Mouse (Mus musculus): ENCODE results near the gene Elob. TPM values are rescaled to one million over a fixed set of nuclear protein-coding genes. Genes with fewer than 3 reads are reported as not detected.

Gene Elob
- polyA plus RNA-seq, 1 experiment from 2014 or later, result 1,222 TPM

DNA sequence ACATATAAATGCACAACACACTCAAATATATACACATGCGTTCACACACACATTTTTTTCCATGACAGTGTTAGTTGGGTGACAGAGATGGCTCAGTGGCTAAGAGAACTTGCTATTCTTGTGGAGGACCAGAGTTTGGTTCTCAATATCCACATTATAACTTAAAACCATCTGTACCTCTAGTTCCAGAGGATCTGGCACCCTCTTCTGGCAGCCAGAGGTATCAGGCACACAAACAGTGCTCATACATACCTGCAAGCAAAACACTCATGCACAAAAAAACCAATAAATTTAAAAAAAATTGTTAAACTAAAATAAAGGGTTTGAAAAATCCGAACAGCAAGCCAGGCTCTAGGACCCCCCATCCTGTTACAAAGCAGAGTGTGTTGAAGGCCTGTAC, 21.1 kb upstream of the Elob start:
- no peaks in the 10 kb centered on the region for H3K27me3 ChIP-seq (ENCODE audit: insufficient read depth, poor library complexity, severe bottlenecking)
- H3K9me3 ChIP-seq, result no peaks in the 10 kb centered on the region
- H3K36me3 ChIP-seq, result no peaks in the 10 kb centered on the region
- no peak overlapping the region for H3K4me3 ChIP-seq
- no peak overlapping the region for H3K27ac ChIP-seq
- DNase-seq (ENCODE audit: low spot score), result no peak
- H3K4me1 ChIP-seq (replicated peaks), result no peaks in the 10 kb centered on the region
- 63% methylated on average over 2 of the region's 2 CpGs for WGBS

DNA sequence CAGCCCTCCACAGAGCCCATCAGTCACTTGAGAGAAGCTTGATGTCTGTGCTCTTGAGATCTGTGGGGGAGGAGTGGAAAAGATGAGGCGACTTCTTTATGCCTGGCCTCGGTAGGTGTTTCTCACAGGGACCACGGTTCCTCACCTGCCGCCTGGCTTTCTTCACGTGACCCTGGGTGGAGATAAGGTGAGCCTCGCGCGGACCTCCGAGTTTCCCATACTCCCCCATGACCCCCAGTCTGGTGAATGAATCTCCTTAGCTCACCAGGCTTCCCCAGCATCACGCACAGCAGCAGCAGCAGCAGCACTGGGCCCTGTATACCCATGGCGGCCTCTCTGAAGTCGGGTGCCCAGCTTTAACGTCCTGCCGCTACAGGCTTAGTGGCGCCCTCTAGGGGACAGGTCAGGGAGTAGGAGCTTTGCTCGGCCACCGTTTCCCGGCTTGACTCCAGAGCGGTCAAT, 14.9 kb upstream of the Elob start, which contains the start of the genes Prss32 and Prss41:
Gene Prss32, plus strand, starts transcription at position 44 of the 462 bp plus-strand sequence.
Gene Prss41, minus strand, starts transcription at position 361 of the 462 bp plus-strand sequence.
- 20% methylated on average over 19 of the region's 19 CpGs for WGBS
- Histone ChIP-seq H3K36me3 (no peaks in the 10 kb centered on the region), H3K9me3 (no peaks in the 10 kb centered on the region)

DNA sequence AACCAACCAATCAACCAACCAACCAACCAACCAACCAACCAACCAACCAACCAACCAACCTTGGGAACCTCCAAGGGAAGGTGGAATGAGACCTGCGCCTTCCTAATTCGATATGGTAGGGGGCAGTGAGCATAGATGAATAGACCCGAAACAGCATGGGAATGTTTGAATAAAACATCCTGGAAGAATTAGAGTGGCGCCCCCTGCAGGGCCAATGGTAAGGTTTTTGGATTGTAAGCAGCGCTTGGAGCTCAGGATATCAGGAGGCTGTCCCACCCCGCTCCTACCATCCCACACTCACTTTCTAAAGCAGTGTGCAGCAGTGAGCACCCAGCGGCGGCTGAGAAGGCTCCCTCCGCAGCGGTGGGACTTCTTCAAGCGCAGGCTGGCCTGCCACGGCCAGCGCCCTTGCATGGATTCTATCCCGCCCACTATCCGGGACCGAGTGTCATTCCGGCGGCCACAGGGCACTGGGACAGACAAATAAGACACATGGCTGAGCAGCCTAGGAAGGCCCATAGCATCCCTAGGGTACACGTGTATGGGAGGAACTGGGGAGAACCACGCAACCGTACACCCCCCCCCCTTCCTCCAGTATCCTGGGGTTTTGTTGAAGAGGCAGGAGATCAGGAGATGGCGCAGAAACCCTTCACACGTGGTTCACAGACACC, 14.3 kb upstream of the Elob start:
- Histone ChIP-seq H3K36me3 (no peaks in the 10 kb centered on the region), H3K4me3 (peak overlapping the region; percentile 45), H3K4me1 (replicated peaks) (peaks cover 11% of the 10 kb centered on the region; the same call in 1 of the 2 replicates), H3K27me3 (ENCODE audit: insufficient read depth, poor library complexity, severe bottlenecking) (peaks cover 15% of the 10 kb centered on the region), H3K27ac (peak overlapping the region; percentile 23; the same call in 1 of the 2 replicates), H3K9me3 (no peaks in the 10 kb centered on the region)
- WGBS, result 38% methylated on average over 23 of the region's 23 CpGs
- DNase-seq (ENCODE audit: low spot score), result no peak

More for the DNA sequence above, 14.9 kb upstream of the Elob start, which contains the start of the genes Prss32 and Prss41:
- DNase-seq (ENCODE audit: low spot score), result peak; percentile 65
- Histone ChIP-seq H3K4me1 (replicated peaks) (peaks cover 11% of the 10 kb centered on the region; the same call in 1 of the 2 replicates), H3K27me3 (ENCODE audit: insufficient read depth, poor library complexity, severe bottlenecking) (peaks cover 15% of the 10 kb centered on the region), H3K4me3 (peak within 1 kb of the TSS; percentile 45), H3K27ac (peak within 1 kb of the TSS; percentile 23; the same call in 1 of the 2 replicates)

DNA sequence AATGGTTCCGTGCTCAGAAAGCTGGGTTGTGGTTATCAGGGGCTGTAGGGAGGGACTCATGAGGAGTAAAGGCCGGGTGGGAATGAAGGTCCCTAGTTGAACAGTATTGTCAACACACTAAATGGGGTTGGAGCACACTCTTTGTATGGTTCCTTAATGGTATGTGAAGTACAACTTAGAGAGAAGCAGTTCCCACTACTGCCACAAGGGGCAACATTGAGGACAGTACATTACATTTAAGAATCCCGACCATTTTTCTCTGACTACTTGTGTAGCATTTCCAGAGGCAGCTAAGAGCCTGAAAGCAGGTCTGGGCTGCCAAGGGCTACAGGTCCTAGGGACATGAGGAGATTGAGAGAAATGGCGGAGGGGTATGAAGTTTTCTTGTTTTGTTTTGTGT, 12.2 kb upstream of the Elob start:
- Histone ChIP-seq H3K36me3 (no peaks in the 10 kb centered on the region), H3K4me1 (replicated peaks) (peaks cover 11% of the 10 kb centered on the region; the same call in 1 of the 2 replicates), H3K27me3 (ENCODE audit: insufficient read depth, poor library complexity, severe bottlenecking) (peaks cover 15% of the 10 kb centered on the region), H3K4me3 (no peak overlapping the region), H3K9me3 (no peaks in the 10 kb centered on the region), H3K27ac (no peak overlapping the region)
- peak; percentile 56 for DNase-seq (ENCODE audit: low spot score)
- 32% methylated on average over 4 of the region's 4 CpGs for WGBS

DNA sequence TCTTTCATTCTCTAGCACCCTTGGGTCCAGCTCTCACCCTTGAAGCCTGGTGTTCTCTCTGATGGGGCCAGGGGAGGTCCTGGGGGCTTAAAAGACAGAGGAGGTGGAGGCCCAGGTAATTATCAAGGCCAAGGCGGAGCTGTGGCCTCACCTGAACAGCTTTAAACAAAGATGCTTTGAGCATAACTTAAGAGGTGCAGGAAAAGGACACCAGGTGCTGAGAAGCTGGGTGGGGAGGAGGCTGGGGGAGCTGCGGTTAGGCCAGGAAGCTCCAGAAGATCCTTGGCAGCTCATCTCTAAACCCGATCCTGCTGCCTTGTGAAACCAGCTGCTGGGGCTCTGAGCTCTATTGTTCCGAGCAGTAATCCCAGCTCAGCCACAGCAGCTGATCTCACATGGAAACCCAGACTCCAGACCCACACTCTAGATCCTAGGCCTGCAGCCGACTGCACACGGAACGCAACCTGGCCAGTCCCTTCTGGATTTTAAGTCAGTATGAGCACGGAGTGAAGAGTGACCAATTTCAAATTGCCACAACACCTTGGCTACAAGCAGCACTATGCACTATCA, 7.2 kb upstream of the Elob start, which contains the start of gene Prss33:
Gene Prss33, minus strand, starts transcription at position 51 of the 570 bp plus-strand sequence.
- 75% methylated on average over 8 of the region's 8 CpGs for WGBS
- no peak within 1 kb of the TSS for H3K4me3 ChIP-seq
- H3K36me3 ChIP-seq, result no peaks in the 10 kb centered on the region
- H3K27ac ChIP-seq, result no peak within 1 kb of the TSS
- H3K9me3 ChIP-seq, result no peaks in the 10 kb centered on the region
- no peaks in the 10 kb centered on the region for H3K4me1 ChIP-seq (replicated peaks)
- peaks cover 41% of the 10 kb centered on the region for H3K27me3 ChIP-seq (ENCODE audit: insufficient read depth, poor library complexity, severe bottlenecking)
- no peak for DNase-seq (ENCODE audit: low spot score)

DNA sequence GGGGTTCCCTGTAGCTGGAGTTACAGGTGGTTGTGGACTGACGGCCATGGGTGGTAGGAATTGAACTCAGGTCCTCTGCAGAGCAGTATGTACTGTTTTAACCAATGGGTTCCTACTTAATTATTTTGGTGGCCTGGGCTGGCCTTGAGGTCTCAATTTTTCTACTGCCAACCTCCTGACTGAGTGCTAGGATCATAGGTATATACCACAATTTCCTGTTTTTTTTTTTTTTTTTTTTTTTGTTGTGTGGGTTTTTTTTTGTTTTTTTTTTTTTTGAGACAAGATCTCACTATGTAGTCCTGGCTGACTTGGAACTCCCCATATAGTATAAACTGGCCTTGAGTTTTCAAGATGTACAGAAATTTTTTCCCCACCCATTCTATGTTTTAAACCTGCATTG, 2.3 kb upstream of the Elob start:
- Histone ChIP-seq H3K4me1 (replicated peaks) (peaks cover 19% of the 10 kb centered on the region), H3K36me3 (peaks cover 12% of the 10 kb centered on the region), H3K27ac (no peak overlapping the region), H3K27me3 (ENCODE audit: insufficient read depth, poor library complexity, severe bottlenecking) (peaks cover 50% of the 10 kb centered on the region), H3K9me3 (no peaks in the 10 kb centered on the region), H3K4me3 (no peak overlapping the region)
- DNase-seq (ENCODE audit: low spot score), result no peak
- 98% methylated on average over 1 of the region's 1 CpGs for WGBS

DNA sequence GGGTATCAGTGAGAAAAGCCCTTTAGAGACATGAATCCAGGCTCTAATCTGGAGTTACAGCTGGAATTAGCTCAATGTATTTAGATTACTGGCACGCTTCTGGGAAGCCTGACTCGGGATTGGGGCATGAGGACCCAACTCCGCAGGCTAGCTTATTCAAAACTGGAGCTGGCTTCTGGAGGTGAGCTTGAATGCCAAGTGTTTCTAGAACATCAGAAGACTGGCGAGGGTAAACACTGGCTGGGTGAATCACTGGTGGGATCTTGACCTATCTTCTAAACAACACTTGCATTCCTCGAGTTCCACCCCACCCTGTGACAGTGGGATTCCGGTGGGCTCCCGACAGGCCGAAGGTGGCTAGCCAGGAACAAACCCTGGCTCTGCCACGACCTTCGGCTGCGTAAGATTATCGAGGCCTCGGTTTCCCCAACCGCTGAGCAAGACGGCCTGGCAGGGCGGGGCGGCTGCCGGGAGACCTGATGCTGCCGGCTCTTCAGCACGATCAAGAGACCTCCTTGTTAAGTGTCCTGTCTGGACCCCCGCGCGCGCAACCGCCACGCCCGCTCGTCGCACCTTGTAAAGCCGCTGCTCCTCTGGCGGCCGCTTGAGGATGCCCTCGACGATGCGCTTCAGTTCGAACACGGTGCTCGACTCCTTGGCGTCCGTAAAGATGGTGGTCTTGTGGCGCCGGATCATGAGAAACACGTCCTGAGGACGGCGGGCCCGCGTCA, 500 bp downstream of the Elob start:
- Histone ChIP-seq H3K4me1 (replicated peaks) (peaks cover 19% of the 10 kb centered on the region), H3K9me3 (no peaks in the 10 kb centered on the region), H3K36me3 (peaks cover 40% of the 10 kb centered on the region), H3K27me3 (ENCODE audit: insufficient read depth, poor library complexity, severe bottlenecking) (peaks cover 30% of the 10 kb centered on the region), H3K27ac (peak overlapping the region; percentile 93), H3K4me3 (peak overlapping the region; percentile 91)
- under 1% methylated on average over 47 of the region's 47 CpGs for WGBS
- DNase-seq (ENCODE audit: low spot score), result no peak

DNA sequence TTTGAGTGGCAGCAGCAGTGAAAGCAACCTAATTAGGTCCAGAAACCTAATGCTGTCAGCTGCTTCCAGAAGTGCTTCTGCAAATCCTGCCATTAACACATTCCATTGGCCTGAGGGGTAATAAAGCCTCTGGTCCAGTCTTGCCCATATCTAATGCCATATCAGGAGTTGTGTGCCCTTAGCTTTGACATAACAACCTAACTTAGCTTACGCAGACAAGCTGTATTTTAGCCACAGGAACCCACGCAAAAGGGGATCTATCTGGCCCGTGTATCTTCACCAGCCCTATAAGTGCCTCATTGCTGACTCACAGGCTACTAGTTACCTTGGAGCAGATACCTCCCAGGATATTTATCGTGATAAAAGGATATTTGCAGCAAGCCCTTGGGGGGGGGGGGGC, 3.3 kb downstream of the Elob start:
- Histone ChIP-seq H3K9me3 (0 out of 2 replicates have a peak, but pooled peaks cover 3% of the 10 kb centered on the region), H3K4me1 (replicated peaks) (peaks cover 19% of the 10 kb centered on the region), H3K4me3 (no peak overlapping the region), H3K27ac (no peak overlapping the region), H3K36me3 (peaks cover 68% of the 10 kb centered on the region), H3K27me3 (ENCODE audit: insufficient read depth, poor library complexity, severe bottlenecking) (0 out of 2 replicates have a peak, but pooled peaks cover 4% of the 10 kb centered on the region)
- DNase-seq (ENCODE audit: low spot score), result no peak
- WGBS, result 95% methylated on average over 4 of the region's 4 CpGs

DNA sequence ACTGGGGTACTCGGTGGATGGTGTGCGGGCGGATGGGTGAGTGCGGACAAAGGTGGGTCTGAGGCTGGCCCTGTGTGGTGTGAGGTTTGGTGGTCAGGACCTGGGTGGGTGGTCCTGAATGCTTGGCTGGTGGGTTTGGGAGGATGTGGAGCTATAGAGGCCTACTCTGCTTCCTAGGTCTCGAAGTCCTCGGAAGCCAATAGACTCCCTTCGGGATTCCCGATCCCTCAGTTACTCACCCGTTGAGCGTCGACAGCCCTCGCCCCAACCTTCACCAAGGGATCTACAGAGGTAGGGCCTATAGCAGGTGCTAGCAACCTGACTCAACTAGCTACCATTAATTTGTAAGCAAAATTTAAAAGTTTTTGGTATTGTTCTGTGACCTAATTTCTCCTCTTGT, 5.3 kb downstream of the Elob start:
- H3K27ac ChIP-seq, result no peak overlapping the region
- no peak overlapping the region for H3K4me3 ChIP-seq
- no peaks in the 10 kb centered on the region for H3K27me3 ChIP-seq (ENCODE audit: insufficient read depth, poor library complexity, severe bottlenecking)
- DNase-seq (ENCODE audit: low spot score), result no peak
- H3K36me3 ChIP-seq, result peaks cover 88% of the 10 kb centered on the region
- H3K4me1 ChIP-seq (replicated peaks), result peaks cover 19% of the 10 kb centered on the region
- WGBS, result 92% methylated on average over 12 of the region's 12 CpGs
- H3K9me3 ChIP-seq, result peaks cover 16% of the 10 kb centered on the region

DNA sequence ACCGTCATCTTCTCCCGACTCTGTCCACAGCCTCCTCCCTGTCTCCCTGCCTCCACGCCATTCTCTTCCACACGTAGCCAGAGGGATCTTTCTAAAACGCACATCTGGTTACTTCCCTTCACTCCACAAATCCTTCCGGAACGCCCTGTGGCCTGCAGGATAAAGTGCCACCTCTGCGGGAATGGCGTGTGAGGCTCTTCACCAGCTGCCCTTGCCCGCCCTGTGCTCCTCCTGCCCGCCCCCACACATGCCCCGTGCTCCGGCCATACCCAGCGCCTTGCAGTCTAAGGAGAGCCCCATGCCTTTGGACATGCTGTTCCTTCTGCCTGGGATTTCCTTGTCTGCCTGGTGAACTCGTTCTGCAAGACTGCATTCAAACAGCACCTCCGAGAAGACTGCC, 5.9 kb downstream of the Elob start:
- 89% methylated on average over 16 of the region's 16 CpGs for WGBS
- H3K27me3 ChIP-seq (ENCODE audit: insufficient read depth, poor library complexity, severe bottlenecking), result no peaks in the 10 kb centered on the region
- peaks cover 22% of the 10 kb centered on the region for H3K9me3 ChIP-seq
- H3K27ac ChIP-seq, result no peak overlapping the region
- peaks cover 14% of the 10 kb centered on the region for H3K4me1 ChIP-seq (replicated peaks)
- DNase-seq (ENCODE audit: low spot score), result no peak
- H3K4me3 ChIP-seq, result no peak overlapping the region
- peaks cover 94% of the 10 kb centered on the region for H3K36me3 ChIP-seq

DNA sequence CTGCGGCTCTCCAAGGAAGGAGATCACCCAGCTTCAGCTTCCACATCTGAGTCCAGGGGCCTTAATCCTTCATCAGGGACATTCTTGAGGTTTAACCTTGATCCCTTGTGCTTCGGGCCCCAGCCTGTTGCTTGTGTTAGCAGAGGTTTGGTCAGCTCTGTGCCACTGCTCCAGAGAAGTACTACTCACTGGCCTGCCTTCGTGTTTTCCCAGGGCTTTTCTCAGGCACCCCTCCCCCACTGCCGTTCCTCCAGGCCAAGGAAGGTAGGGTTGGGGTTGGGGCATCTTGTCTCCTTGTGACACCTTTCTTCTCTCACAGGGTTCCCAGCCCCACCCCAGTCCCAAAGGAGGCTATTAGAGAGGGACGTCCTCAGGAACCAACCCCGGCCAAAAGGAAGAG, 6.8 kb downstream of the Elob start:
- no peak overlapping the region for H3K27ac ChIP-seq
- no peaks in the 10 kb centered on the region for H3K27me3 ChIP-seq (ENCODE audit: insufficient read depth, poor library complexity, severe bottlenecking)
- H3K4me1 ChIP-seq (replicated peaks), result peaks cover 5% of the 10 kb centered on the region
- DNase-seq (ENCODE audit: low spot score), result no peak
- no peak overlapping the region for H3K4me3 ChIP-seq
- H3K9me3 ChIP-seq, result peaks cover 28% of the 10 kb centered on the region
- peaks cover 100% of the 10 kb centered on the region for H3K36me3 ChIP-seq
- 86% methylated on average over 6 of the region's 6 CpGs for WGBS

DNA sequence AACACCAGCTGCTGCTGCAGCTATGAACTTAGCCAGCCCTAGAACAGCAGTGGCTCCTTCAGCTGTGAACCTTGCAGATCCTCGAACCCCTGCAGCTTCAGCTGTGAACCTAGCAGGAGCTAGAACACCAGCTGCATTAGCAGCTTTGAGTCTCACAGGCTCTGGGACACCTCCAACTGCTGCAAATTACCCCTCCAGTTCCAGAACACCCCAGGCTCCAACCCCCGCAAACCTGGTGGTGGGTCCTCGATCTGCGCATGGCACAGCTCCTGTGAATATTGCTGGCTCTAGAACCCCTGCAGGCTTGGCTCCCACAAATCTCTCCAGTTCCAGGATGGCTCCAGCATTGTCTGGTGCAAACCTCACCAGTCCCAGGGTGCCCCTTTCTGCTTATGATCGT, 8.2 kb downstream of the Elob start:
- Histone ChIP-seq H3K4me3 (no peak overlapping the region), H3K27ac (no peak overlapping the region), H3K36me3 (peaks cover 100% of the 10 kb centered on the region), H3K9me3 (peaks cover 40% of the 10 kb centered on the region), H3K4me1 (replicated peaks) (no peaks in the 10 kb centered on the region), H3K27me3 (ENCODE audit: insufficient read depth, poor library complexity, severe bottlenecking) (no peaks in the 10 kb centered on the region)
- no peak for DNase-seq (ENCODE audit: low spot score)
- WGBS, result 97% methylated on average over 5 of the region's 5 CpGs
